Mouse (Mus musculus) megakaryocyte, adult 5-6 weeks (primary cell): Measurements from ENCODE around the gene Gm26992. TPM values are rescaled to one million over a fixed set of nuclear protein-coding genes. Genes with fewer than 3 reads are reported as not detected.

Source experiments
- ATAC-seq: 2 replicates; pipeline ENCODE4 v1.8.0; 2016; ENCODE audit warnings: mild to moderate bottlenecking, inconsistent platforms; ENCODE audit not compliant: poor library complexity, severe bottlenecking
- total RNA-seq, 2 experiments: library from RNA; stranded (forward) in 1 of 2; stranded (reverse) in 1 of 2; fragments of 153-499, 151-499 nt in 1 of 2; fragments of 221-1000, 200-1000 nt in 1 of 2; gene quantifications; 2 replicates each; pipeline versions ENCODE4 v1.2.3 to v1.2.4; 2015 to 2017

Gene Gm26992
- total RNA-seq, 2 experiments from 2014 or later, result not detected

GRCm38 (mm10) chrX:103482097-103482451 lies 60.3 kb downstream of the Gm26992 start:
- ATAC-seq, result no peak

- no peak for ATAC-seq
Observed at GRCm38 (mm10) chrX:103483047-103483446, 61.2 kb downstream of the Gm26992 start.

- no peak for ATAC-seq
Observed at GRCm38 (mm10) chrX:103484050-103484449, 62.2 kb downstream of the Gm26992 start.

- ATAC-seq, result no peak
Observed at GRCm38 (mm10) chrX:103490853-103491252, 69.0 kb downstream of the Gm26992 start.

- ATAC-seq, result no peak
Observed at GRCm38 (mm10) chrX:103492398-103493256, 70.8 kb downstream of the Gm26992 start.

GRCm38 (mm10) chrX:103493351-103494173 lies 71.8 kb downstream of the Gm26992 start:
- peak; percentile 99 for ATAC-seq

GRCm38 (mm10) chrX:103499374-103499773 lies 77.6 kb downstream of the Gm26992 start:
- no peak for ATAC-seq

GRCm38 (mm10) chrX:103500137-103500536 lies 78.3 kb downstream of the Gm26992 start:
- no peak for ATAC-seq

- no peak for ATAC-seq
Observed at GRCm38 (mm10) chrX:103508218-103508617, 86.4 kb downstream of the Gm26992 start.

GRCm38 (mm10) chrX:103509168-103510019 lies 87.6 kb downstream of the Gm26992 start:
- 0 out of 2 replicates have a peak, but pooled peaks have one; percentile 18 for ATAC-seq

GRCm38 (mm10) chrX:103514782-103515181 lies 93.0 kb downstream of the Gm26992 start:
- peak; percentile 47; the same call in 1 of the 2 replicates for ATAC-seq

- no peak for ATAC-seq
Observed at GRCm38 (mm10) chrX:103515346-103515745, 93.5 kb downstream of the Gm26992 start.

- ATAC-seq, result no peak
Observed at GRCm38 (mm10) chrX:103518798-103519197, 97.0 kb downstream of the Gm26992 start.

- no peak for ATAC-seq
Observed at GRCm38 (mm10) chrX:103519547-103519946, 97.7 kb downstream of the Gm26992 start.

GRCm38 (mm10) chrX:103521221-103521716 lies 99.5 kb downstream of the Gm26992 start:
- peak; percentile 54 for ATAC-seq

- ATAC-seq, result peak; percentile 96
Observed at GRCm38 (mm10) chrX:103529185-103529584, 107.4 kb downstream of the Gm26992 start.
